Mouse (Mus musculus) bone marrow, adult 2 months (tissue): ENCODE measurements around the gene Suv39h2. TPM values are rescaled to one million over a fixed set of nuclear protein-coding genes. Genes with fewer than 3 reads are reported as not detected.
A peak's percentile ranks its signal among the peaks of the same experiment; 100 is the strongest.

Experiments
- H3K27ac ChIP-seq: fragments of 200-500 bp; 2 replicates; pipeline ENCODE4 v1.5.1; 2012; ENCODE audit warnings: low read depth, mild to moderate bottlenecking, control low read depth, inconsistent platforms, low read length; ENCODE audit not compliant: control insufficient read depth, poor library complexity, insufficient read depth
- H3K4me1 ChIP-seq: fragments of 200-500 bp; 2 replicates; pipeline ENCODE4 v1.6.1; 2011; ENCODE audit warnings: low read length; ENCODE audit not compliant: control insufficient read depth, insufficient read depth
- H3K4me3 ChIP-seq: fragments of 200-500 bp; replicated peaks from 2 replicates; pipeline ENCODE3; 2011; ENCODE audit warnings: mild to moderate bottlenecking, low read depth, low read length, control low read depth; ENCODE audit not compliant: control insufficient read depth
- CTCF ChIP-seq: fragments of 200-500 bp; IDR thresholded peaks from 2 replicates; pipeline ENCODE4 v1.5.1; 2011; ENCODE audit warnings: low read length, control low read depth; ENCODE audit not compliant: control insufficient read depth, insufficient read depth
- POLR2A ChIP-seq: fragments of 200-500 bp; IDR thresholded peaks from 2 replicates; pipeline ENCODE4 v1.6.1; 2011; ENCODE audit warnings: low read depth, mild to moderate bottlenecking, control low read depth, low read length, borderline replicate concordance; ENCODE audit not compliant: control insufficient read depth
- WGBS: fragments of 180-500 bp; shearing (Covaris S2); methylation state at CpG from one replicate; pipeline ENCODE4 v1.1.7; 2018; 5-methylcytosine and 5-hydroxymethylcytosine counted together
- polyA plus RNA-seq: library from polyadenylated mRNA; stranded (reverse); fragments of >200 nt; gene quantifications from 2 replicates; pipeline ENCODE4 v1.2.4, GENCODE M21; 2011; ENCODE audit warnings: low replicate concordance; ENCODE audit not compliant: missing spikeins, insufficient read depth, insufficient read length

Suv39h2 gene
- polyA plus RNA-seq, 1 experiment = 4.4 TPM

GRCm38 (mm10) chr2:3437956-3438355 lies 36.9 kb downstream of the Suv39h2 start:
- Histone ChIP-seq H3K4me1 (no peaks in the 10 kb centered on the region), H3K4me3 (no peak overlapping the region), H3K27ac (no peak overlapping the region)
- 90% methylated on average over 7 of the region's 7 CpGs for WGBS
- no peak for TF ChIP-seq CTCF
- no peak for TF ChIP-seq POLR2A

GRCm38 (mm10) chr2:3435369-3436061 lies 39.3 kb downstream of the Suv39h2 start:
- no peak overlapping the region for H3K27ac ChIP-seq
- TF ChIP-seq CTCF (no peak), POLR2A (no peak)
- WGBS = 74% methylated on average over 6 of the region's 6 CpGs
- no peak overlapping the region for H3K4me3 ChIP-seq
- no peaks in the 10 kb centered on the region for H3K4me1 ChIP-seq

GRCm38 (mm10) chr2:3430956-3431355 lies 43.9 kb downstream of the Suv39h2 start:
- no peak for TF ChIP-seq POLR2A
- no peak for TF ChIP-seq CTCF
- Histone ChIP-seq H3K27ac (no peak overlapping the region), H3K4me1 (no peaks in the 10 kb centered on the region), H3K4me3 (no peak overlapping the region)
- WGBS = 91% methylated on average over 9 of the region's 9 CpGs

- peak overlapping the region; percentile 65; the same call in 1 of the 2 replicates for H3K27ac ChIP-seq
- peak overlapping the region; percentile 93 for H3K4me3 ChIP-seq
- TF ChIP-seq CTCF (no peak), POLR2A (no peak)
- WGBS = 1% methylated on average over 9 of the region's 10 CpGs
- H3K4me1 ChIP-seq = no peaks in the 10 kb centered on the region; the same call in 1 of the 2 replicates
Observed at GRCm38 (mm10) chr2:3424579-3424910, 50.3 kb downstream of the Suv39h2 start.

GRCm38 (mm10) chr2:3423841-3424578 lies 50.8 kb downstream of the Suv39h2 start, which contains the start of gene Dclre1c:
TSS of gene Dclre1c (plus strand) at chr2:3424131.
- TF ChIP-seq CTCF (no peak), POLR2A (peak; percentile 49; the same call in 1 of the 2 replicates)
- WGBS = under 1% methylated on average over 29 of the region's 29 CpGs
- no peaks in the 10 kb centered on the region; the same call in 1 of the 2 replicates for H3K4me1 ChIP-seq
- peak within 1 kb of the TSS; percentile 65 for H3K27ac ChIP-seq
- H3K4me3 ChIP-seq = peak within 1 kb of the TSS; percentile 93

GRCm38 (mm10) chr2:3422548-3422947 lies 52.3 kb downstream of the Suv39h2 start, which contains the start of gene Meig1:
TSS of gene Meig1 (minus strand) at chr2:3422648.
- TF ChIP-seq POLR2A = no peak
- TF ChIP-seq CTCF = no peak
- peak within 1 kb of the TSS; percentile 49; the same call in 1 of the 2 replicates for H3K27ac ChIP-seq
- H3K4me3 ChIP-seq = no peak within 1 kb of the TSS
- H3K4me1 ChIP-seq = no peaks in the 10 kb centered on the region; the same call in 1 of the 2 replicates
- 75% methylated on average over 3 of the region's 3 CpGs for WGBS

GRCm38 (mm10) chr2:3420157-3420556 lies 54.7 kb downstream of the Suv39h2 start:
- H3K4me3 ChIP-seq = no peak overlapping the region
- TF ChIP-seq CTCF (no peak), POLR2A (no peak)
- WGBS = 57% methylated on average over 4 of the region's 4 CpGs
- no peaks in the 10 kb centered on the region; the same call in 1 of the 2 replicates for H3K4me1 ChIP-seq
- no peak overlapping the region for H3K27ac ChIP-seq

- H3K27ac ChIP-seq = no peak overlapping the region
- peak overlapping the region; percentile 77 for H3K4me3 ChIP-seq
- under 1% methylated on average over 38 of the region's 38 CpGs for WGBS
- TF ChIP-seq POLR2A = peak; percentile 18; the same call in 1 of the 2 replicates
- no peak for TF ChIP-seq CTCF
- no peaks in the 10 kb centered on the region; the same call in 1 of the 2 replicates for H3K4me1 ChIP-seq
Observed at GRCm38 (mm10) chr2:3418883-3419431, 55.9 kb downstream of the Suv39h2 start.
